9 mouse cellular contexts compared by ENCODE assay signal in genomic region chr17:37044651-37045244, GRCm38 (mm10). TPM values are rescaled to one million over a fixed set of nuclear protein-coding genes. Genes with fewer than 3 reads are reported as not detected.
DNase-seq lines count a peak whose midpoint lies in the region; ATAC-seq and TF ChIP-seq lines count a peak whose summit lies in the region.
"Had no signal": no experiment of that assay in that cellular context is flagged by ENCODE, and none has a peak within 500 bp of the region (broad histone marks: within the 10 kb centered on the region; RNA-seq: fewer than 3 reads in every experiment).

No protein-coding gene starts in this region.

- H3K9me3 ChIP-seq in liver, embryonic 12.5 days (replicated peaks): no peaks in the 10 kb centered on the region
- no peaks in the 10 kb centered on the region for H3K9me3 ChIP-seq in liver, embryonic 11.5 days (ENCODE audit: control insufficient read depth, low read length)
- no peaks in the 10 kb centered on the region for H3K9me3 ChIP-seq in forebrain, embryonic 14.5 days (replicated peaks; ENCODE audit: control insufficient read depth, low read length)
- no peaks in the 10 kb centered on the region for H3K9me3 ChIP-seq in liver, embryonic 14.5 days (ENCODE audit: control insufficient read depth, low read length)

- H3K4me1 ChIP-seq in liver, embryonic 12.5 days: peaks cover 20% of the 10 kb centered on the region
- peaks cover 4% of the 10 kb centered on the region; the same call in 1 of the 2 replicates for H3K4me1 ChIP-seq in liver, embryonic 11.5 days (replicated peaks; ENCODE audit: control insufficient read depth, insufficient read depth, low read length)
- H3K4me1 ChIP-seq in forebrain, embryonic 14.5 days (ENCODE audit: control insufficient read depth, insufficient read depth, low read length): peaks cover 20% of the 10 kb centered on the region
- no peaks in the 10 kb centered on the region for H3K4me1 ChIP-seq in liver, embryonic 14.5 days (replicated peaks; ENCODE audit: control insufficient read depth in 2 of 2, insufficient read depth in 2 of 2, low read length in 1 of 2)
- H3K4me1 ChIP-seq in olfactory bulb, adult 2 months (ENCODE audit: control insufficient read depth, insufficient read depth, low read length): peaks cover 18% of the 10 kb centered on the region

- H3K4me3 ChIP-seq in liver, embryonic 12.5 days: 0 out of 2 replicates have a peak overlapping the region, but pooled peaks have one; percentile 61
- H3K4me3 ChIP-seq in liver, embryonic 11.5 days (ENCODE audit: low read depth, low read length): no peak overlapping the region
- H3K4me3 ChIP-seq in forebrain, embryonic 14.5 days (ENCODE audit: low read depth, low read length): peak overlapping the region; percentile 82
- no peak overlapping the region for H3K4me3 ChIP-seq in liver, embryonic 14.5 days (ENCODE audit: insufficient read depth in 1 of 2, low read depth in 2 of 2, low read length in 2 of 2)
- peak overlapping the region; percentile 95 for H3K4me3 ChIP-seq in olfactory bulb, adult 2 months (ENCODE audit: insufficient read depth, low read depth, low read length)

- no peak for TF ChIP-seq POLR2A in olfactory bulb, adult 2 months (IDR thresholded peaks at IDR 0.05; ENCODE audit: insufficient read depth, low read depth, low read length)

- H3K36me3 ChIP-seq in liver, embryonic 12.5 days: no peaks in the 10 kb centered on the region
- H3K36me3 ChIP-seq in liver, embryonic 11.5 days (ENCODE audit: control insufficient read depth, insufficient read depth, low read length): no peaks in the 10 kb centered on the region
- no peaks in the 10 kb centered on the region for H3K36me3 ChIP-seq in forebrain, embryonic 14.5 days (ENCODE audit: control insufficient read depth, insufficient read depth, low read length)
- H3K36me3 ChIP-seq in liver, embryonic 14.5 days (replicated peaks; ENCODE audit: control insufficient read depth, insufficient read depth, low read depth): no peaks in the 10 kb centered on the region

- no peak for TF ChIP-seq EP300 in liver, embryonic 14.5 days (IDR thresholded peaks at IDR 0.05; ENCODE audit: low read depth)

- no peak for TF ChIP-seq CTCF in liver, embryonic 14.5 days (IDR thresholded peaks at IDR 0.05; ENCODE audit: low read depth)
- TF ChIP-seq CTCF in olfactory bulb, adult 2 months (IDR thresholded peaks at IDR 0.05; ENCODE audit: insufficient read depth, low read depth, low read length): no peak

- peaks cover 71% of the 10 kb centered on the region for H3K27me3 ChIP-seq in liver, embryonic 12.5 days (replicated peaks)
- H3K27me3 ChIP-seq in liver, embryonic 11.5 days (replicated peaks; ENCODE audit: control insufficient read depth, insufficient read depth, low read length): peaks cover 50% of the 10 kb centered on the region
- H3K27me3 ChIP-seq in forebrain, embryonic 14.5 days (replicated peaks; ENCODE audit: control insufficient read depth, insufficient read depth, low read length): no peaks in the 10 kb centered on the region
- peaks cover 53% of the 10 kb centered on the region for H3K27me3 ChIP-seq in liver, embryonic 14.5 days (ENCODE audit: control insufficient read depth, insufficient read depth, low read length)

- no peak overlapping the region for H3K4me2 ChIP-seq in liver, embryonic 12.5 days
- H3K4me2 ChIP-seq in liver, embryonic 11.5 days: no peak overlapping the region; the same call in 1 of the 2 replicates
- H3K4me2 ChIP-seq in forebrain, embryonic 14.5 days (ENCODE audit: low read length): peak overlapping the region; percentile 83
- peak overlapping the region; percentile 64; the same call in 1 of the 2 replicates for H3K4me2 ChIP-seq in liver, embryonic 14.5 days (ENCODE audit: low read depth)

- H3K27ac ChIP-seq in liver, embryonic 12.5 days: no peak overlapping the region
- no peak overlapping the region for H3K27ac ChIP-seq in liver, embryonic 11.5 days (ENCODE audit: low read depth, low read length)
- H3K27ac ChIP-seq in forebrain, embryonic 14.5 days (ENCODE audit: low read depth, low read length): peak overlapping the region; percentile 95
- H3K27ac ChIP-seq in liver, embryonic 14.5 days: no peak overlapping the region
- H3K27ac ChIP-seq in olfactory bulb, adult 2 months (ENCODE audit: insufficient read depth, low read depth, low read length): peak overlapping the region; percentile 74

- no peak for ATAC-seq in liver, embryonic 12.5 days
- ATAC-seq in liver, embryonic 11.5 days (replicated peaks; ENCODE audit: low FRiP score): no peak
- no peak for ATAC-seq in forebrain, embryonic 14.5 days
- no peak for ATAC-seq in liver, embryonic 14.5 days (ENCODE audit: insufficient read depth)

- no peak overlapping the region for H3K9ac ChIP-seq in liver, embryonic 12.5 days
- H3K9ac ChIP-seq in liver, embryonic 11.5 days (ENCODE audit: low read depth, low read length): no peak overlapping the region
- peak overlapping the region; percentile 97 for H3K9ac ChIP-seq in forebrain, embryonic 14.5 days (ENCODE audit: low read length)
- no peak overlapping the region for H3K9ac ChIP-seq in liver, embryonic 14.5 days (replicated peaks)

- WGBS in liver, embryonic 12.5 days (ENCODE audit: insufficient replicate concordance): 55% methylated on average over 7 of the region's 7 CpGs
- 65% methylated on average over 7 of the region's 7 CpGs for WGBS in liver, embryonic 11.5 days
- 80% methylated on average over 7 of the region's 7 CpGs for WGBS in forebrain, embryonic 14.5 days
- 34% methylated on average over 7 of the region's 7 CpGs for WGBS in liver, embryonic 14.5 days (ENCODE audit: insufficient replicate concordance)
- 34% methylated on average over 7 of the region's 7 CpGs for WGBS in olfactory bulb, adult 2 months

- DNase-seq in liver, embryonic 11.5 days (ENCODE audit: low spot score): no peak
- DNase-seq in forebrain, embryonic 14.5 days (ENCODE audit: low spot score): no peak
- no peak for DNase-seq in liver, embryonic 14.5 days (ENCODE audit: low read depth in 3 of 3, low spot score in 3 of 3)
- DNase-seq in left cerebral cortex, adult 8-10 months (ENCODE audit: low spot score in 2 of 2): no peak
- DNase-seq in urinary bladder, adult 2 months (ENCODE audit: low spot score): no peak
- no peak for DNase-seq in urinary bladder, adult 18-20 months (ENCODE audit: low spot score in 2 of 2)

RNA-seq across cellular contexts. Expression of gene Gabbr1, which starts 1.0 kb away (rescaled TPM):
- polyA plus RNA-seq in liver, embryonic 12.5 days (2016; fragmentation: Nextera tagmentation; extraction: Ambion mirVana): 1.1 and 1.6 TPM in 2 replicates
- polyA plus RNA-seq in liver, embryonic 11.5 days (2014; fragmentation: Nextera tagmentation; extraction: Ambion mirVana): 2.9 and 3.9 TPM in 2 replicates
- 53.4 and 60.5 TPM in 2 replicates for polyA plus RNA-seq in forebrain, embryonic 14.5 days (2014; fragmentation: Nextera tagmentation; extraction: Ambion mirVana)
- 2.2 and 2.7 TPM in 2 replicates for polyA plus RNA-seq in liver, embryonic 14.5 days (2012; rRNA removed)
- 0.24 and 0.30 TPM in 2 replicates for polyA plus RNA-seq in liver, embryonic 14.5 days (2014; fragmentation: Nextera tagmentation; extraction: Ambion mirVana)
- polyA plus RNA-seq in olfactory bulb, adult 2 months (2012; ENCODE audit: insufficient read depth, insufficient read length, low replicate concordance, missing spikeins): 220 and 221 TPM in 2 replicates
- total RNA-seq in left cerebral cortex, adult 8-10 months (2022): 100 to 1,000 TPM; 662 to 748 (median 699) TPM
- polyA plus RNA-seq in urinary bladder, adult 2 months (2012; rRNA removed): 72.1 and 81.4 TPM in 2 replicates

RNA-seq across cellular contexts. Expression of gene Mog, which starts 21.6 kb away (rescaled TPM):
- polyA plus RNA-seq in liver, embryonic 12.5 days (2016; fragmentation: Nextera tagmentation; extraction: Ambion mirVana): not detected in 2 replicates
- polyA plus RNA-seq in liver, embryonic 11.5 days (2014; fragmentation: Nextera tagmentation; extraction: Ambion mirVana): 0.14 TPM in 1 of 2 replicates, not detected in the other
- polyA plus RNA-seq in forebrain, embryonic 14.5 days (2014; fragmentation: Nextera tagmentation; extraction: Ambion mirVana): 0.98 and 1.4 TPM in 2 replicates
- not detected in 2 replicates for polyA plus RNA-seq in liver, embryonic 14.5 days (2012; rRNA removed)
- not detected in 2 replicates for polyA plus RNA-seq in liver, embryonic 14.5 days (2014; fragmentation: Nextera tagmentation; extraction: Ambion mirVana)
- polyA plus RNA-seq in olfactory bulb, adult 2 months (2012; ENCODE audit: insufficient read depth, insufficient read length, low replicate concordance, missing spikeins): not detected in 2 replicates
- total RNA-seq in left cerebral cortex, adult 8-10 months (2022): 10 to 100 TPM; 52.5 to 55.9 (median 54.6) TPM
- polyA plus RNA-seq in urinary bladder, adult 2 months (2012; rRNA removed): 0.11 and 0.18 TPM in 2 replicates

RNA-seq across cellular contexts. Expression of gene Olfr90, which starts 43.6 kb away (rescaled TPM):
- polyA plus RNA-seq in liver, embryonic 12.5 days (2016; fragmentation: Nextera tagmentation; extraction: Ambion mirVana): not detected in 2 replicates
- polyA plus RNA-seq in liver, embryonic 11.5 days (2014; fragmentation: Nextera tagmentation; extraction: Ambion mirVana): not detected in 2 replicates
- not detected in 2 replicates for polyA plus RNA-seq in forebrain, embryonic 14.5 days (2014; fragmentation: Nextera tagmentation; extraction: Ambion mirVana)
- polyA plus RNA-seq in liver, embryonic 14.5 days (2012; rRNA removed): not detected in 2 replicates
- not detected in 2 replicates for polyA plus RNA-seq in liver, embryonic 14.5 days (2014; fragmentation: Nextera tagmentation; extraction: Ambion mirVana)
- polyA plus RNA-seq in olfactory bulb, adult 2 months (2012; ENCODE audit: insufficient read depth, insufficient read length, low replicate concordance, missing spikeins): not detected in 2 replicates
- total RNA-seq in left cerebral cortex, adult 8-10 months (2022): not detected
- not detected in 2 replicates for polyA plus RNA-seq in urinary bladder, adult 2 months (2012; rRNA removed)

RNA-seq across cellular contexts. Expression of gene Zfp57, which starts 43.8 kb away (rescaled TPM):
- polyA plus RNA-seq in liver, embryonic 12.5 days (2016; fragmentation: Nextera tagmentation; extraction: Ambion mirVana): 11.2 and 11.8 TPM in 2 replicates
- polyA plus RNA-seq in liver, embryonic 11.5 days (2014; fragmentation: Nextera tagmentation; extraction: Ambion mirVana): 28.3 and 28.8 TPM in 2 replicates
- polyA plus RNA-seq in forebrain, embryonic 14.5 days (2014; fragmentation: Nextera tagmentation; extraction: Ambion mirVana): 199 and 268 TPM in 2 replicates
- 3.3 and 3.5 TPM in 2 replicates for polyA plus RNA-seq in liver, embryonic 14.5 days (2012; rRNA removed)
- polyA plus RNA-seq in liver, embryonic 14.5 days (2014; fragmentation: Nextera tagmentation; extraction: Ambion mirVana): 2.2 and 2.5 TPM in 2 replicates
- not detected in 2 replicates for polyA plus RNA-seq in olfactory bulb, adult 2 months (2012; ENCODE audit: insufficient read depth, insufficient read length, low replicate concordance, missing spikeins)
- 10 to 100 TPM in 1 of 4 experiments, 1 to 10 TPM in 3; 8.1 to 10.5 (median 9.0) TPM for total RNA-seq in left cerebral cortex, adult 8-10 months (2022)
- polyA plus RNA-seq in urinary bladder, adult 2 months (2012; rRNA removed): 22.6 and 32.3 TPM in 2 replicates

RNA-seq across cellular contexts. Expression of gene Olfr91, which starts 53.3 kb away (rescaled TPM):
- not detected in 2 replicates for polyA plus RNA-seq in liver, embryonic 12.5 days (2016; fragmentation: Nextera tagmentation; extraction: Ambion mirVana)
- polyA plus RNA-seq in liver, embryonic 11.5 days (2014; fragmentation: Nextera tagmentation; extraction: Ambion mirVana): 0.06 TPM in 1 of 2 replicates, not detected in the other
- not detected in 2 replicates for polyA plus RNA-seq in forebrain, embryonic 14.5 days (2014; fragmentation: Nextera tagmentation; extraction: Ambion mirVana)
- polyA plus RNA-seq in liver, embryonic 14.5 days (2012; rRNA removed): not detected in 2 replicates
- not detected in 2 replicates for polyA plus RNA-seq in liver, embryonic 14.5 days (2014; fragmentation: Nextera tagmentation; extraction: Ambion mirVana)
- polyA plus RNA-seq in olfactory bulb, adult 2 months (2012; ENCODE audit: insufficient read depth, insufficient read length, low replicate concordance, missing spikeins): not detected in 2 replicates
- not detected for total RNA-seq in left cerebral cortex, adult 8-10 months (2022)
- polyA plus RNA-seq in urinary bladder, adult 2 months (2012; rRNA removed): not detected in 2 replicates
- total RNA-seq: layer of hippocampus, postnatal 14 days had no signal

Comparison
In these comparisons a context has a peak if more than half of its experiments do, and no peak if none do; other contexts are left out.
1. H3K4me2 ChIP-seq: peak in forebrain, embryonic 14.5 days (single experiment) and liver, embryonic 14.5 days (single experiment); none in liver, embryonic 12.5 days (single experiment) and liver, embryonic 11.5 days (single experiment).
2. H3K4me3 ChIP-seq: peak in liver, embryonic 12.5 days (single experiment), forebrain, embryonic 14.5 days (single experiment) and olfactory bulb, adult 2 months (single experiment); none in liver, embryonic 11.5 days (single experiment) and liver, embryonic 14.5 days (0 of 2).
3. H3K27ac ChIP-seq: peak in forebrain, embryonic 14.5 days (single experiment) and olfactory bulb, adult 2 months (single experiment); none in liver, embryonic 12.5 days (single experiment), liver, embryonic 11.5 days (single experiment) and liver, embryonic 14.5 days (single experiment).
4. RNA of gene Gabbr1, which starts 1.0 kb away (polyA plus RNA-seq): 220 to 221 TPM in olfactory bulb, adult 2 months, 72.1 to 81.4 TPM in urinary bladder, adult 2 months and 53.4 to 60.5 TPM in forebrain, embryonic 14.5 days; 2.9 to 3.9 TPM in liver, embryonic 11.5 days, 0.24 to 2.7 TPM in liver, embryonic 14.5 days and 1.1 to 1.6 TPM in liver, embryonic 12.5 days; every median in the first group is over 10 times any median in the second.